Mouse (Mus musculus) heart, adult 8-10 months (tissue): ENCODE results near the gene Ntf5. TPM values are rescaled to one million over a fixed set of nuclear protein-coding genes. Genes with fewer than 3 reads are reported as not detected.
A peak's percentile ranks its signal among the peaks of the same experiment; 100 is the strongest.

Source experiments
- DNase-seq: peaks from one replicate; pipeline ENCODE4 v3.0.0; 2022; ENCODE audit warnings: low spot score
- total RNA-seq, 4 experiments: library from RNA; stranded (reverse); gene quantifications; 2 replicates each; pipeline ENCODE4 v1.2.4; 2022

Ntf5 gene
- total RNA-seq, 4 experiments from 2014 or later, result 0.30 to 0.50 (median 0.36) TPM

DNA sequence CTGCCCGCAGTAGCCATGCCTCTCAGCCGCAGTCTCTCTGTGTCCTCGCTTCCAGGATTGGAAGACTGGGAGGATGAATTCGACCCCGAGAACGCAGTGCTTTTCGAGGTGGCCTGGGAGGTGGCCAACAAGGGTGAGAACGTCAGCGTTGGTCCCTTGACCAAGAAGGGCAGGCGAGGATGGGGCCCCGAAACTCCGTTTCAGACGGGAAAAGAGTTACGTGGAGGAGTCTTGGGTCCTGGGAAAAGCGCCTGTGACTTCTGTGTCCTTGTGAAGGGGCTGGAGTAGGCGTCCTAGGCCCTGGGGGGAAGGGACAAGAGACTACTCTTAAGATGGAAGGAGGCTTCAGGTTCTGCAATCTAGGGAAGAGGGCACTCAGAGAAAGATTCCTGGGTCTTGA, 21.5 kb downstream of the Ntf5 start:
- DNase-seq, result no peak

GRCm38 (mm10) chr7:45436444-45436843, 22.9 kb downstream of the Ntf5 start:
- no peak for DNase-seq

- no peak for DNase-seq
Measured at GRCm38 (mm10) chr7:45437046-45437445, 23.6 kb downstream of the Ntf5 start.

DNA sequence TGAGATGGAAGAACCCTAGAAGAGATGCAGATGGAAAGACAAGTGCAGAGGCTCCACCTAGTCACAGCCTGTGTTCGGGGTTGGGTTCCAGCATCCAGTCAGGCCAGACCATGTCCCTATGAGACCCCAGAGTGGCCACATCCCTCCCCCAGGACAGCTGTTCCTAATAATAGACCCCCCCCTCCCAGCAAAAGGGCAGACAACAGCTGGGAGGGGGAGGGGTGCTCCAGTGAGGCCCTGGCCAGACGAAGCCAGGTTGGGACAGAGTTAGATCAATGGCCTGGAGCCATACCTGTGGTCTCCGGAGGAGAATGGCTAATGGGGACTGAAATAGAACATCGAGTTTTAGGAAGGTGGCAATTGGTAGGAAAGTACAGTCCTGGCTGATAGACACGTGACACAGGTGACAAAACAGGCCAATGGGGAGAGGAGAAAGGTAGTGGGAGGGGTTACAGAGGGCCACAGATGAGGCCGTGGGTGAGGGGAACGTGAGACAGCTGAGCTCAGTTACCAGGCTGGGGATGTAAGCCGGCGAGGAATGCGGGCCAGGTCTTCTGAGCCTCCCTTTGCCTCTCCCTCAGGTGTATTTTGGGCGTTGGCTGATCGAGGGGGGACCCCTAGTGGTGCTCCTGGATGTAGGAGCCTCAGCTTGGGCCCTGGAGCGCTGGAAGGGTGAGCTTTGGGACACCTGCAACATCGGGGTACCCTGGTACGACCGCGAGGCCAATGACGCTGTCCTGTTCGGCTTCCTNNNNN, 24.2 kb downstream of the Ntf5 start, which contains the start of gene Ruvbl2:
Gene Ruvbl2, minus strand, starts transcription at position 576 of the 756 bp plus-strand sequence.
- DNase-seq, result no peak

- DNase-seq, result no peak
Measured at GRCm38 (mm10) chr7:45443526-45444420, 30.3 kb downstream of the Ntf5 start.

DNA sequence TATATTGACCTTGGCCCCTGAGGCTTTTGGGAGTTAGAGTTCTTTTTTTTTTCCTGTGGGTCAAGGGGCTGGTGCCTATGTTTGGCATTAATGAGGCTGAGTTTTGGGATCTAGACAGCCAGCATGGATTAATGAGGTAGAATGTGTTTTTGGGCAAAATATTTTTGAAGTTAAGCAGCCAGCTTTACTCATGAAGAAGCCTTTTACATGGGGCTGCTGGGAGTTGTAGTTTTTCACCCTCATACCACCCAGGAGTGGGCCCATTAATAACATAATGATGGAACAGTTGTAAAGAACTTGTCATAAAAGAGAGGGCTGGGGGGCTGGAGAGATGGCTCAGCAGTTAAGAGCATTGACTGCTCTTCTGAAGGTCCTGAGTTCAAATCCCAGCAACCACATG, 33.1 kb downstream of the Ntf5 start:
- DNase-seq, result no peak

DNA sequence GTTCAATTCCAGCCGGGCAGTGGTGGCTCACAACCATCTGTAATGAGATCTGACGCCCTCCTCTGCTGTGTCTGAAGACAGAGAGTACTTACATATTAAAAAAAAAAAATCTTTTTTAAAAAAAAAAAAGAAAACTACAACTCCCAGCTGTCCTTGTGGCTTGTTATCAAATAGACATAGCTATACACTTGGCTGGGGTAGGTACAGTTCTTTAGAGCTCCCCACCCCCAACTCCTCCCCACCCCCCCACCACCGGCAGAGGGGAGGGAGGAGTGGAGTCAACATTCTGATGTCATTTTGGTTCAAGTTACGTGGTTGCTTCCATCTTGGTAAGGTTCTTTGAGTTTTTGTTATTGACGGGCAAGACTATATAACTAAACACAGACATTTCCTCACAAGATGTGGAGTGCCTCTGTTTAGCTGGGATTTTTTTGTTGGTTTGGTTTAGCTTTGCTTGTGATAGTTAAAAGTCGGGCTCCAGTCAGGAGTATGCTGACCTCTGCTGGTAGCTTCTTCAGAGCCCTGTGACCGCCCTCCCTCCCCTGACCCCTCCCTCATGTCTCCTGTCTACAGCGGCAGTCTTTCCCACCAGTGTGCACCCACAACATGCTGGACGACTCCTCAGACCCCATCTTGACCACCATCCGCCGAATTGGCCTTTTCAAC, 34.0 kb downstream of the Ntf5 start:
- DNase-seq, result no peak

DNA sequence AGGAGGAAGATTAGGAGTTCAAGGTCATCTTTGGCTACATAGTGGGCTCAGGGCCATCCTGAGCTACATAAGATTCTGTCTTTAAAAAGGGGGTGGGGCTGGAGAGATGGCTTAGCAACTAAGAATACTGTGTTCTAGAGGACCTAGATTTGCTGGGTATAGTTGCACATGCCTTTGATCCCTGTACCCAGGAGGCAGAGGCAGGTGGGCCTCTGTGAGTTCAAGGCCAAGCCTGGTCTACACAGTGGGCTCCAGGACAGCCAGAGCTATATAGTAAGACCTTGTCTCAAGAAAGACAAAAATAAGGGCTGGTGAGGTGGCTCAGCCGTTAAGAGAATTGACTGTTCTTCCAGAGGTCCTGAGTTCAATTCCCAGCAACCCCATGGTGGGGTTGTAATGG, 36.5 kb downstream of the Ntf5 start:
- no peak for DNase-seq

- DNase-seq, result peak; percentile 80
Measured at GRCm38 (mm10) chr7:45451344-45451982, 38.0 kb downstream of the Ntf5 start.

GRCm38 (mm10) chr7:45454971-45455370, 41.5 kb downstream of the Ntf5 start:
- no peak for DNase-seq

- DNase-seq, result no peak
Measured at GRCm38 (mm10) chr7:45455932-45456696, 42.6 kb downstream of the Ntf5 start.

- no peak for DNase-seq
Measured at GRCm38 (mm10) chr7:45456721-45457203, 43.3 kb downstream of the Ntf5 start.

DNA sequence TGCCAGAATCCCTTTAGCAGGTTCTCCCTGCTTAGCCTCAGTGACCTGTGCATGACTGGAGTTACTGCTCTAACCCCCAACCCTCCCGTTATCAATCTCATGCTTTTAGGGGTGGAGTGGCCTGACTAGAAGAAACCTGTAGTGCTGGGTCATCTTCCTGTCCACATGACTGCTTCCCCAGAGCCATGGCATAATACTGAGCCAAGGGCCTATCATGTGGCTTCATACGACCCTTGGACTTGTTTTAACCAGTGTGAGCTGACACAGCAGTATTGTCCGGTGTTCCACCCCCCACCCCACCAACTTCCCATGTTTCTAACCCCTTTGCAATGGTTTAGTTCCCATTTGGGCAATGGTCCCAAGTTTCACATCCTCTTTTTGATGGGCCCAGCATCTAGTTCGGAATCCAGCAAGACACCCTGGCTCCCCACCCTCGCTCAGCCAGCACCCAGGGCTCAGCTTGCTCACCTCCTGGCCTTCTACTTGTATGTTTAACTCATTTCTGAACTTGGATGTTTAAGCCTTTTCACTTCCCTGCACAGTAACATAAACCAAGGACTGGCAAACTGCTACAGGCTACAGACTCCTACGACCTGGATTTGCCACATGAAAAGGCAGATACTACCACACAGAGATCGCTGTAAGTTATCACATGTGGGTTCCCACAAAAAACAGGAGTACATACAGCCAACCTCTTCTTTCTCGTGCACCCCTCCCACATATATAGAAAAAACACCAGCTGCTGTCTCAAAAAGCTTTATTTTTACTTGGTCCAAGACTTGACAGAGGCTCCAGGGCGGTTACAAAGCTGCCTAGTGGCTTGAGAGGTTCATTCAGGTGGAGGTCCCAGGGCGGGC, 43.9 kb downstream of the Ntf5 start:
- peak; percentile 55 for DNase-seq

DNA sequence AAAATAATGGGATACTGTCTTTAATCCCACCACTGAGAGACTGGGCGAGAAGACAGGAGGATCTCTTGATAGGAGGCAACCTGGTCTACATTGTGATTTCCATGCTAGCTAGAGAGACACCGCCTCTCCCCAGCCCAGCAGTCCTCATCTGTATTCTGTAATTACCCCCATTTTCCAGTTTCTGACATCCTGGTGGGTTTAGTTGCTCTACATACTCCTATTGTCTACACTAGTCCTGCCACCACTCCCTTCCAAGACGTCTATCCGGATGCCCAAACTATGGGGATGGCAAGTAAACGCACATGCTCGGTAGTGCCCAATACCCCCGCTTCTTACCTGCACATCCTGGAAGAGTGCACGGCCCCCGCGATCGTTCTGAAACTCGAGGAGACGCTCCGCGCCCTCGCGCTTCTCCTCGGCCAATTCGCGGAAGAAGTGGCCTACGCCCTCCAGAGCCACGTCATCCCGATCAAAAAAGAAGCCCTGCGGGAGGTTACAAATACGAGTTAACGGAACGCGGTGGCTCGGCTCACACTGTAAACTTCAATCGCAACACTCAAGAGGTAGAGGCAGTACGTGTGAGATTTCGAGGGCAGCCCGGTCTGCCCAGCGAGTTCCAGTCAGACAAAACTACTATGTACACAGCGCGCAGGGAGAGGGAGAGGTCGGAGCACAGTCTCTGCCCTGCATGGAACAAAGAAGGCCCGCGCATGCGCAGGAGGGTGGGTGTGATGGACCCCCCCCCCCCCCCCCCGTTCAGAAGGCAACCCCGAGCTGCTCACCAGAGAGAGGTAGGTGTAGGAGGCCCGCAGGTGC, 45.5 kb downstream of the Ntf5 start:
- peak; percentile 84 for DNase-seq

DNA sequence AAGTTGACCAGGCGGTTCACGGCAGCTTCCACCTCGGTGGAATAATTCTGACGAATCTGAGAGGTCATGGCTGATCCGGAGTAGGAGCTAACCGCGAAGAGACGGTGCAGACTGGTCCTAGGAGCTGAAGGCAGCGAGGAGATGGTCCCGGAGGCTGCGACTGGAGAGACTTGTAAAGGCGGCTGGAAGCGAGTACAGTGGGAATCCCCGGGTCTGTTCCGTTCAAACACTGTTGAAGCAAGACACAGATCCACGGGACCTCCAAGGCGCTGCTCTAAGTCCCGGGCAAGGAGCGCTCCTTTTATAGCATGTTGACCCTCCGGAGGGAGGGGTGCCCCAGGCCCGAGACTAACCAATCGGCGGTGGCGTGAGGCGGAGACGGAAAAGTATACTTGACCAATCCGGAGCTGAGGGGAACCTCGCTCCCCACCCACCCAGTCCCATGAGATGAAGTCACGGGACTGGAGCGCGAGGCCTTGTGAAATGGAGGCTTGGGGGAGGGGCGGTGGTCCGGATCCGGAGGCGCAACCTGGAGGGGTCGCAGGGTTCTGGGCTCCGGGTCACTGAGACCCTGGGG, 46.2 kb downstream of the Ntf5 start, which contains the start of gene Ftl1:
Gene Ftl1, minus strand, starts transcription at position 321 of the 577 bp plus-strand sequence.
- peak; percentile 98 for DNase-seq

DNA sequence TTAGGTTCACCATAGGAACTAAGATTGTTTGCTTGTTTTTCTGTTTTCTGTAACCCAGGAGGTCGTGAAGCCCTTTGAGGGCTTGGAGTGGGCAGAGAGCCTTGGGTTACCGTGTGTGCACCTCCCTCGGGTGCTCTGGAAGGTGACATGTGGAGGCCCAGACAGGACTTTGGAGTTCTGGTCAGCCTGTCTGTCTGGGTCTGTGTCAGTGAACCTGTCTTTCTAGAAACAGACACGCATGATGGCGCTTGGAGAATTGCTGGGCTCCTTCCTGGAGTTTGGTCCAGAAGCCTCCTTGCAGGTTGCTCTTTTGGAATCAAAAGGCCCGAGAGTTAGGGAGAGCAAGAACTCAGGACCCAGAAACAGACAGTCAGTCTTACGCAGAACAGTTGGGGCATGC, 46.9 kb downstream of the Ntf5 start:
- DNase-seq, result no peak

DNA sequence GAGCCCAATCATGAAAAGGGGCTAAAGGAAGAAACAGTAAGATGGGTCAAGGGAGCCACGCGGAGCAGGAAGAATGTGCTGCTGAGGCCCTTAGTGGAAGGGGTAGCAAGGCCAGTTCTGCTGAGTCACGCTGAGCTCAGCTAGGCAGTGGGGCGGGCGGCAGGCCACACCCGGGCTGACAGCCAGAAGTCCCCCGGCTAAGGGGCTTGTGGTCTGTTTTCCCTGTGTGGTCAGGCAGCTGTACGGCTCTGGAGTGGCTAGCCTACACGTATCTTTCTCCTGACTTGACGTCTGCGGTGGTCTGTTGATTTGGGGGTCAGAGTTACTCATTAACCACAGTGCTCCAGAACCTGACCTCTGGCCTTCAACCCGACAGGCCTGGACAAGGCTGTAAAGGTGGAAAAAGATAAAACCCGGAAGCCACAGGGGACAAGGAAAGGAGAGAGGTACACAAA, 47.4 kb downstream of the Ntf5 start:
- peak; percentile 68 for DNase-seq

DNA sequence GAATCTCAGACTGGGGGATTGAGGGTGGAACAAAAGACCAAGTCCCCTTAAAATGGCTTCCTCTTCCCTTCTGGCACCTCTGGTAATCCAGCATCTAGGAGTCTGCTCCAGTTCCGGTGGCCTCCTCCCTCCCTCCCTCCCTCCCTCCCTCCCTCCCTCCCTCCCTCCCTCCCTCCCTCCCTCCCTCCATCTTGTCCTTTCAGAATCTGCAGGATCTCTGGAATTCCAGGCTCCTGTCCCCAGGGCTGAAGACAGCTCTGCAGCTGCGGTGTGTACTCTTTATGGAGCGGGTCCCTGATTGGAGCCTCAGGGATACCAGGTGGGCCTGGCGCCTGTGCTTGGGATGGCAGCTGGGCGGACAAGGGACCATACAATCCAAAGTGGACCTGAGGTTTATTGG, 47.8 kb downstream of the Ntf5 start:
- no peak for DNase-seq
